Mouse (Mus musculus): ENCODE data around the gene Bcl6b.

GRCm38 (mm10) chr11:70226602-70226890, 3.1 kb downstream of the Bcl6b start:
- TF ChIP-seq POLR2A (IDR thresholded peaks at IDR 0.05; ENCODE audit: control insufficient read depth, extremely low read depth, insufficient read depth, low read length, poor library complexity) (no peak), CTCF (IDR thresholded peaks at IDR 0.05; ENCODE audit: borderline replicate concordance, control insufficient read depth, extremely low read depth, insufficient read depth, low read length, poor library complexity) (no peak)

Data from thymus, adult 2 months (tissue).